Mouse (Mus musculus): ENCODE measurements around the gene Hist4h4.

DNA sequence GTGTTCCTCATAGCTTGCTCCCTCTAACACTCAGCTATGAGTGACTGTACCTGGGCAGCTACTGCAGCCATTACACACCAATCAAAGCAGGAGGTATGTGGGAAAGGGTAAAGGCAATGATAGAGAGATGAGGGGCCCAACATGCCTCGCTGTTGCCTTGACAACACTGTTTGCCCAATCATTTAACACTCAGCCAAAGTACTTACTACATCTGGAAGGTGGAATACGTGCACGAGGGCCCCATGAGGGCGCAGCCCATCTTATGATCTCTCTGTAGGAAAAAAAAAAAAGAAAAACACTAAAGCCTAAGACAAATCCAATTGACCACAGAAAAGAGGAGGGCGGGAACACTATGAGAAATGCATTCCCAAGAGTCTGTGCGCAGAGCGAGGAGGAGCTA lies 34.4 kb downstream of the Hist4h4 start:
- no peak for TF ChIP-seq CTCF (IDR thresholded peaks at IDR 0.05; ENCODE audit: low read depth)
- TF ChIP-seq EP300 (IDR thresholded peaks at IDR 0.05; ENCODE audit: low read depth), result no peak

Measured in liver, postnatal 0 days (tissue).